Mouse (Mus musculus): Measurements from ENCODE around the gene C1qb. TPM values are rescaled to one million over a fixed set of nuclear protein-coding genes. Genes with fewer than 3 reads are reported as not detected.

The C1qb gene
- polyA plus RNA-seq, 1 experiment from 2014 or later: 44.5 TPM

DNA sequence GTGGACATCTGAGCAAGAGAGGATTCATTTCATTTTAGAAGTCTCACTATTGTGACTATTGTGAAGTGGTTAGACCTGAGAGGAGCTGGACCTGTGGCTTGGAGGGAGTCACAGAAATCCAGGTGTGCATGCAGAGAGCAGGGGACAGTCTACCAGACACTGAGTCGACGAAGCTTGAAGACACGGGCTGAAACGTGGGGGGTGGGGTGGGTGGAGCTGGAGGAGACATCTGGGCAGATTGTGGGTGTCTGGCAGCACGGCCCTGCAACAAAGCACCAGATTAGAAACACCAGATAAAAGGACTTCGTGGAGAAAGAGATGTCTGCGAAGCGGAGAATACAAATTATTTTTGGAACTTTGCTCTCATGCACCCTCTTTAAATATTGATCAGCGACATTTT, 22.5 kb downstream of the C1qb start:
- Histone ChIP-seq H3K9me3 (replicated peaks; ENCODE audit: control insufficient read depth, low read length) (no peaks in the 10 kb centered on the region), H3K36me3 (ENCODE audit: control insufficient read depth, insufficient read depth) (no peaks in the 10 kb centered on the region), H3K4me2 (ENCODE audit: low read depth, low read length) (no peak overlapping the region), H3K9ac (ENCODE audit: low read length) (no peak overlapping the region), H3K4me1 (ENCODE audit: control insufficient read depth, insufficient read depth, low read length) (no peaks in the 10 kb centered on the region), H3K4me3 (ENCODE audit: low read length) (no peak overlapping the region), H3K27ac (ENCODE audit: low read length) (no peak overlapping the region), H3K27me3 (ENCODE audit: control insufficient read depth, insufficient read depth, low read length) (peaks cover 39% of the 10 kb centered on the region)
- WGBS: 20% methylated on average over 9 of the region's 9 CpGs
- ATAC-seq (replicated peaks; ENCODE audit: extremely low read depth, insufficient read depth, low FRiP score): no peak

- Histone ChIP-seq H3K9me3 (replicated peaks; ENCODE audit: control insufficient read depth, low read length) (no peaks in the 10 kb centered on the region), H3K4me2 (ENCODE audit: low read depth, low read length) (no peak overlapping the region), H3K27me3 (ENCODE audit: control insufficient read depth, insufficient read depth, low read length) (peaks cover 39% of the 10 kb centered on the region), H3K36me3 (ENCODE audit: control insufficient read depth, insufficient read depth) (no peaks in the 10 kb centered on the region), H3K9ac (ENCODE audit: low read length) (no peak overlapping the region), H3K27ac (ENCODE audit: low read length) (no peak overlapping the region), H3K4me1 (ENCODE audit: control insufficient read depth, insufficient read depth, low read length) (no peaks in the 10 kb centered on the region), H3K4me3 (ENCODE audit: low read length) (no peak overlapping the region)
- no peak for ATAC-seq (replicated peaks; ENCODE audit: extremely low read depth, insufficient read depth, low FRiP score)
- 51% methylated on average over 2 of the region's 2 CpGs for WGBS
Measured at GRCm38 (mm10) chr4:136862411-136862810, 23.6 kb downstream of the C1qb start.

- peaks cover 39% of the 10 kb centered on the region for H3K27me3 ChIP-seq (ENCODE audit: control insufficient read depth, insufficient read depth, low read length)
- 11% methylated on average over 17 of the region's 17 CpGs for WGBS
- H3K27ac ChIP-seq (ENCODE audit: low read length): no peak overlapping the region
- ATAC-seq (replicated peaks; ENCODE audit: extremely low read depth, insufficient read depth, low FRiP score): no peak
- H3K9ac ChIP-seq (ENCODE audit: low read length): no peak overlapping the region
- no peak overlapping the region for H3K4me2 ChIP-seq (ENCODE audit: low read depth, low read length)
- no peaks in the 10 kb centered on the region for H3K9me3 ChIP-seq (replicated peaks; ENCODE audit: control insufficient read depth, low read length)
- no peaks in the 10 kb centered on the region for H3K36me3 ChIP-seq (ENCODE audit: control insufficient read depth, insufficient read depth)
- no peak overlapping the region for H3K4me3 ChIP-seq (ENCODE audit: low read length)
- no peaks in the 10 kb centered on the region for H3K4me1 ChIP-seq (ENCODE audit: control insufficient read depth, insufficient read depth, low read length)
Measured at GRCm38 (mm10) chr4:136861806-136862205, 24.2 kb downstream of the C1qb start.

DNA sequence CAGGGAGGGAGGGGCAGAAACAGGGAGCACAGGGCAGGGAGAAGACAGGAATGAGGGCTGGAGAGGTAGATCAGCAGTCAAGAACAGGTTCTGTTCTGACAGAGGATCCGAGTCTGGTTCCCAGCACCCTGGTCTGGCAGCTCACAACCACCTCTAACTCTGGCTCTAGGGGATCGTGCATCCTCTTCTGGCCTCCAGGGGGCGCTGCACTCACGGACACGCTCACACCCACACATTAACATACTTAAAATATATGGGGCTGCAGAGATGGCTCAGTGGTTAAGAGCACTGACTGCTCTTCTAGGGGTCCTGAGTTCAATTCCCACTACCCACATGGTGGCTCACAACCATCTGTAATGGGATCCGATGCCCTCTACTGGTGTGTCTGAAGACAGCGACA, 26.0 kb downstream of the C1qb start:
- Histone ChIP-seq H3K36me3 (ENCODE audit: control insufficient read depth, insufficient read depth) (no peaks in the 10 kb centered on the region), H3K9ac (ENCODE audit: low read length) (no peak overlapping the region), H3K9me3 (replicated peaks; ENCODE audit: control insufficient read depth, low read length) (no peaks in the 10 kb centered on the region), H3K4me2 (ENCODE audit: low read depth, low read length) (no peak overlapping the region), H3K27me3 (ENCODE audit: control insufficient read depth, insufficient read depth, low read length) (peaks cover 43% of the 10 kb centered on the region), H3K4me3 (ENCODE audit: low read length) (no peak overlapping the region), H3K4me1 (ENCODE audit: control insufficient read depth, insufficient read depth, low read length) (no peaks in the 10 kb centered on the region), H3K27ac (ENCODE audit: low read length) (no peak overlapping the region)
- ATAC-seq (replicated peaks; ENCODE audit: extremely low read depth, insufficient read depth, low FRiP score): no peak
- 80% methylated on average over 7 of the region's 7 CpGs for WGBS

- no peak overlapping the region for H3K27ac ChIP-seq (ENCODE audit: low read length)
- no peaks in the 10 kb centered on the region for H3K36me3 ChIP-seq (ENCODE audit: control insufficient read depth, insufficient read depth)
- H3K4me2 ChIP-seq (ENCODE audit: low read depth, low read length): no peak overlapping the region
- ATAC-seq (replicated peaks; ENCODE audit: extremely low read depth, insufficient read depth, low FRiP score): no peak
- no peak overlapping the region for H3K9ac ChIP-seq (ENCODE audit: low read length)
- H3K27me3 ChIP-seq (ENCODE audit: control insufficient read depth, insufficient read depth, low read length): peaks cover 11% of the 10 kb centered on the region
- no peak overlapping the region for H3K4me3 ChIP-seq (ENCODE audit: low read length)
- 27% methylated on average over 6 of the region's 6 CpGs for WGBS
- no peaks in the 10 kb centered on the region for H3K9me3 ChIP-seq (replicated peaks; ENCODE audit: control insufficient read depth, low read length)
- H3K4me1 ChIP-seq (ENCODE audit: control insufficient read depth, insufficient read depth, low read length): no peaks in the 10 kb centered on the region
Measured at GRCm38 (mm10) chr4:136855081-136855480, 30.9 kb downstream of the C1qb start.

DNA sequence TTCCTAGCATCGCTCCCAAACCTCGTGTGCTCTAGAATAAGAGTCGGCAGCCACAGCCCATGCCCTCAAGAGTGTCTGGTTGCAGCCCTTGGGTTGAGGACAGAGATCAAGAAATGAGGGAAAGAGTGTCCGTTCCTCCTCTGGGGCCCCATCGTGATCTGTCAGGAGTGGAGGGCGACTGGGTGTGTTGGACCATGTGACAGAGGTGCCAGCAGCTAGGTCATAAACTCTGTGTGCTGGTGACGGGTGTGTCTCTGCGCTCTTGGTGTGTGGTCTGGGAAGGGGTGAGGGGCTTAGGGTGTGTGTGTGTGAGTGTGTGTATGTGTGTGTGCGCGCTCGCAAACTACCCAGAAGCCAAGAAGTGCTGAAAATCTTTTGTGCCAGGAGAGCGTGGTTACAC, 33.0 kb downstream of the C1qb start:
- no peak overlapping the region for H3K9ac ChIP-seq (ENCODE audit: low read length)
- no peaks in the 10 kb centered on the region for H3K9me3 ChIP-seq (replicated peaks; ENCODE audit: control insufficient read depth, low read length)
- H3K27ac ChIP-seq (ENCODE audit: low read length): no peak overlapping the region
- H3K4me3 ChIP-seq (ENCODE audit: low read length): no peak overlapping the region
- no peaks in the 10 kb centered on the region for H3K4me1 ChIP-seq (ENCODE audit: control insufficient read depth, insufficient read depth, low read length)
- H3K4me2 ChIP-seq (ENCODE audit: low read depth, low read length): no peak overlapping the region
- no peak for ATAC-seq (replicated peaks; ENCODE audit: extremely low read depth, insufficient read depth, low FRiP score)
- WGBS: 77% methylated on average over 12 of the region's 12 CpGs
- H3K36me3 ChIP-seq (ENCODE audit: control insufficient read depth, insufficient read depth): no peaks in the 10 kb centered on the region
- peaks cover 8% of the 10 kb centered on the region; the same call in 1 of the 2 replicates for H3K27me3 ChIP-seq (ENCODE audit: control insufficient read depth, insufficient read depth, low read length)

DNA sequence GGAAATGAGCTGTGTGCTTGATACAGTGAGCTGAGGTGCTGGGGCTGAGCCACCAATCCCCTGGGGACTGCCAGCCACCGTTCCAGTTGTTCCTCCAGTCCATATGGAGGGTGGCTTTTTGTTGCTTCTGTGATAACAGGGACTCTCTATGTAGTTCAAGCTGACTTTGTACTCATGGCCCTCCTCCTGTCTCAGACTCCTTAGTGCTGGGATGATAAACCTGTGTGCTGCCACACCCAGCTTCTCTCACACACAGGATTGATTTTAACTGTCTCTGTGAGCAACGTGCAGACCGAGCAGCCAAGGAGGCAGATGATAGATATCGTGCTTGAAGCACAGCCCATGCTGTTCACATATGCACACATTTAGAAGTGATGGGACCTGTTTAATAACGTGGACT, 33.9 kb downstream of the C1qb start:
- Histone ChIP-seq H3K4me1 (ENCODE audit: control insufficient read depth, insufficient read depth, low read length) (no peaks in the 10 kb centered on the region), H3K9ac (ENCODE audit: low read length) (no peak overlapping the region), H3K27ac (ENCODE audit: low read length) (no peak overlapping the region), H3K36me3 (ENCODE audit: control insufficient read depth, insufficient read depth) (no peaks in the 10 kb centered on the region), H3K4me2 (ENCODE audit: low read depth, low read length) (no peak overlapping the region), H3K9me3 (replicated peaks; ENCODE audit: control insufficient read depth, low read length) (no peaks in the 10 kb centered on the region), H3K4me3 (ENCODE audit: low read length) (no peak overlapping the region), H3K27me3 (ENCODE audit: control insufficient read depth, insufficient read depth, low read length) (peaks cover 8% of the 10 kb centered on the region; the same call in 1 of the 2 replicates)
- ATAC-seq (replicated peaks; ENCODE audit: extremely low read depth, insufficient read depth, low FRiP score): no peak
- WGBS: 52% methylated on average over 5 of the region's 5 CpGs

GRCm38 (mm10) chr4:136848565-136848964, 37.4 kb downstream of the C1qb start:
- 62% methylated on average over 4 of the region's 4 CpGs for WGBS
- Histone ChIP-seq H3K4me3 (ENCODE audit: low read length) (no peak overlapping the region), H3K9ac (ENCODE audit: low read length) (no peak overlapping the region), H3K4me2 (ENCODE audit: low read depth, low read length) (no peak overlapping the region), H3K27me3 (ENCODE audit: control insufficient read depth, insufficient read depth, low read length) (peaks cover 8% of the 10 kb centered on the region; the same call in 1 of the 2 replicates), H3K36me3 (ENCODE audit: control insufficient read depth, insufficient read depth) (no peaks in the 10 kb centered on the region), H3K4me1 (ENCODE audit: control insufficient read depth, insufficient read depth, low read length) (no peaks in the 10 kb centered on the region), H3K9me3 (replicated peaks; ENCODE audit: control insufficient read depth, low read length) (no peaks in the 10 kb centered on the region), H3K27ac (ENCODE audit: low read length) (no peak overlapping the region)
- no peak for ATAC-seq (replicated peaks; ENCODE audit: extremely low read depth, insufficient read depth, low FRiP score)

- Histone ChIP-seq H3K27ac (ENCODE audit: low read length) (no peak overlapping the region), H3K36me3 (ENCODE audit: control insufficient read depth, insufficient read depth) (no peaks in the 10 kb centered on the region), H3K4me3 (ENCODE audit: low read length) (no peak overlapping the region), H3K4me2 (ENCODE audit: low read depth, low read length) (no peak overlapping the region), H3K4me1 (ENCODE audit: control insufficient read depth, insufficient read depth, low read length) (no peaks in the 10 kb centered on the region), H3K27me3 (ENCODE audit: control insufficient read depth, insufficient read depth, low read length) (peaks cover 12% of the 10 kb centered on the region; the same call in 1 of the 2 replicates), H3K9ac (ENCODE audit: low read length) (no peak overlapping the region), H3K9me3 (replicated peaks; ENCODE audit: control insufficient read depth, low read length) (no peaks in the 10 kb centered on the region)
- WGBS: 73% methylated on average over 6 of the region's 6 CpGs
- ATAC-seq (replicated peaks; ENCODE audit: extremely low read depth, insufficient read depth, low FRiP score): no peak
Measured at GRCm38 (mm10) chr4:136847166-136847565, 38.8 kb downstream of the C1qb start.

GRCm38 (mm10) chr4:136842802-136843201, 43.2 kb downstream of the C1qb start:
- H3K9me3 ChIP-seq (replicated peaks; ENCODE audit: control insufficient read depth, low read length): no peaks in the 10 kb centered on the region
- no peak overlapping the region for H3K9ac ChIP-seq (ENCODE audit: low read length)
- H3K27ac ChIP-seq (ENCODE audit: low read length): no peak overlapping the region
- no peaks in the 10 kb centered on the region for H3K36me3 ChIP-seq (ENCODE audit: control insufficient read depth, insufficient read depth)
- H3K4me2 ChIP-seq (ENCODE audit: low read depth, low read length): no peak overlapping the region
- H3K27me3 ChIP-seq (ENCODE audit: control insufficient read depth, insufficient read depth, low read length): peaks cover 35% of the 10 kb centered on the region
- no peak overlapping the region for H3K4me3 ChIP-seq (ENCODE audit: low read length)
- 76% methylated on average over 10 of the region's 10 CpGs for WGBS
- no peak for ATAC-seq (replicated peaks; ENCODE audit: extremely low read depth, insufficient read depth, low FRiP score)
- H3K4me1 ChIP-seq (ENCODE audit: control insufficient read depth, insufficient read depth, low read length): no peaks in the 10 kb centered on the region
